Mouse (Mus musculus): Measurements from ENCODE around the gene Aifm1. TPM values are rescaled to one million over a fixed set of nuclear protein-coding genes. Genes with fewer than 3 reads are reported as not detected.
A peak's percentile ranks its signal among the peaks of the same experiment; 100 is the strongest.

Aifm1 gene
- total and polyA plus RNA-seq, 3 experiments = 33.2 to 108 (median 92.8) TPM

DNA sequence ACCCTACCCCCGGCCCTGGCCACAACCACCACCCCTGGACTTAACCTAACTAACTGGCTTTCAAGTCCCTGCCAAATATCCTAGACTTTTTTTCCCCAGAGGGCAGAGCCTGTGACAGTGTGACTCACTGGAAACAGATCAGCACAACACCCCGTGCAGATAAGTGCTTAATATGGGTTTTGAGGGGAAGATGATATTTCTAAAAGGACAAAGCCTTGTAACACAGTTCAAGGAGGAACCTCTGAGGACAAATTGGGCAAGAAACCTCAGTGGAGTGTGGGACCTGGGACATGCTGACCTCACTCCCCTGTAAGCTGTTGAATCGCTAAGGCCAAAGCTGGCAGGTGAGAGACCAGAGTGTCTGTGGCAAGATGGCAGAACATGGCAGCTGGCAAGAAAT is 8.3 kb upstream of the Aifm1 start:
- no peak for TF ChIP-seq EP300 (IDR thresholded peaks at IDR 0.05; ENCODE audit: insufficient read depth, low read depth, low read length)
- no peak for TF ChIP-seq POLR2A (IDR thresholded peaks at IDR 0.05; ENCODE audit: insufficient read depth, low read depth, low read length)
- TF ChIP-seq CTCF (IDR thresholded peaks at IDR 0.05) = no peak
- H3K27ac ChIP-seq = no peak overlapping the region
- H3K4me3 ChIP-seq = no peak overlapping the region
- no peaks in the 10 kb centered on the region for H3K4me1 ChIP-seq (ENCODE audit: control insufficient read depth, insufficient read depth, low read length)
- no peaks in the 10 kb centered on the region for H3K27me3 ChIP-seq (ENCODE audit: control insufficient read depth, insufficient read depth, low read length)
- H3K36me3 ChIP-seq (ENCODE audit: control insufficient read depth, insufficient read depth, low read length) = no peaks in the 10 kb centered on the region
- DNase-seq = no peak
- no peaks in the 10 kb centered on the region for H3K79me2 ChIP-seq (replicated peaks; ENCODE audit: control insufficient read depth, insufficient read depth, low read length)
- H3K9ac ChIP-seq (ENCODE audit: low read depth, low read length) = no peak overlapping the region
- intact Hi-C loops (cut with DNase I) = no loop called here
- 70% methylated on average over 3 of the region's 3 CpGs for WGBS

GRCm38 (mm10) chrX:48519549-48520085 is 6.3 kb upstream of the Aifm1 start:
- Histone ChIP-seq H3K27ac (no peak overlapping the region), H3K4me1 (ENCODE audit: control insufficient read depth, insufficient read depth, low read length) (no peaks in the 10 kb centered on the region), H3K9ac (ENCODE audit: low read depth, low read length) (peak overlapping the region; percentile 34; the same call in 1 of the 2 replicates), H3K36me3 (ENCODE audit: control insufficient read depth, insufficient read depth, low read length) (no peaks in the 10 kb centered on the region), H3K79me2 (replicated peaks; ENCODE audit: control insufficient read depth, insufficient read depth, low read length) (no peaks in the 10 kb centered on the region), H3K4me3 (peak overlapping the region; percentile 29), H3K27me3 (ENCODE audit: control insufficient read depth, insufficient read depth, low read length) (no peaks in the 10 kb centered on the region)
- no peak for TF ChIP-seq POLR2A (IDR thresholded peaks at IDR 0.05; ENCODE audit: insufficient read depth, low read depth, low read length)
- TF ChIP-seq EP300 (IDR thresholded peaks at IDR 0.05; ENCODE audit: insufficient read depth, low read depth, low read length) = no peak
- no peak for TF ChIP-seq CTCF (IDR thresholded peaks at IDR 0.05)
- no peak for DNase-seq
- intact Hi-C loops (cut with DNase I) = no loop called here
- WGBS = 27% methylated on average over 20 of the region's 20 CpGs

DNA sequence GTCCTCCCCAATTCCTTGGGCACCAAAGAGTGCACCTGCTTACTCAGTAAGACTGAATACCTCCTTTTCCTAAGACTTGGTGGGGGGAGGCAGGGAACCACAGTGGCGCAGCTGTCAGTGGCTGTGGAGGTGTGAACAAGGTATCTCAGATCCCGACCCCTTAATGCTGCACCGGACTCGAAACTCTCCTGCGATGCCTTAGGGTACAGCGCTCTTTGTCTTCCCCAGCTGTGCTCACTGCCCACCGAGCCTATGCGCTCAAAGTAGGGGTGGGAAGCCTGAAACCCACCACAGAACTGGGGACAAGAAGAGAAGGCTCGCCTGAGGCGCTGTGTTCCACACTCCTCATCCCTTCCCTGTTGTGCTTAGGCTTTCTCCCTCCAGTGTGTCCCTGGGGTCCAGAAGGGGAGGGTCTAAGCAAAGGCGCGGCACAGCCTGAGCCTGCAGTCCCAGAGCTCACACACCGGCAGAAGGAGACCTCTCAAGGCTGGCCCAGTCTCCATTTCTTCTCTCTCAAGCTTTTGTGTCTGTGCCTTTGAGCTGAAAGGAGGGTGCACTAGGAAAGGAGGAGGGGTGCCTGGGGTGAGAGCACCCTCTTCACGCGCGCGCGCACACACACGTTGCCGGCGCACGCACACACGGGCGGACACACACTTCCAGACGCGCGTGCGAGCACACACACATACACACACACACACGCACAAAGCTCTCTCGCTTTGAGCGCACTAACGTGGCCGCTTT is 5.6 kb upstream of the Aifm1 start, which contains the start of gene Rab33a:
TSS of gene Rab33a (plus strand) at position 478 of the 741 bp plus-strand sequence.
- intact Hi-C loops (cut with DNase I) = no loop called here
- Histone ChIP-seq H3K27ac (no peak within 1 kb of the TSS), H3K36me3 (ENCODE audit: control insufficient read depth, insufficient read depth, low read length) (no peaks in the 10 kb centered on the region), H3K4me3 (peak within 1 kb of the TSS; percentile 29), H3K79me2 (replicated peaks; ENCODE audit: control insufficient read depth, insufficient read depth, low read length) (no peaks in the 10 kb centered on the region), H3K27me3 (ENCODE audit: control insufficient read depth, insufficient read depth, low read length) (no peaks in the 10 kb centered on the region), H3K9ac (ENCODE audit: low read depth, low read length) (peak within 1 kb of the TSS; percentile 34), H3K4me1 (ENCODE audit: control insufficient read depth, insufficient read depth, low read length) (no peaks in the 10 kb centered on the region)
- DNase-seq = peak; percentile 4 to 25
- 17% methylated on average over 33 of the region's 33 CpGs for WGBS
- TF ChIP-seq CTCF (IDR thresholded peaks at IDR 0.05) = no peak

DNA sequence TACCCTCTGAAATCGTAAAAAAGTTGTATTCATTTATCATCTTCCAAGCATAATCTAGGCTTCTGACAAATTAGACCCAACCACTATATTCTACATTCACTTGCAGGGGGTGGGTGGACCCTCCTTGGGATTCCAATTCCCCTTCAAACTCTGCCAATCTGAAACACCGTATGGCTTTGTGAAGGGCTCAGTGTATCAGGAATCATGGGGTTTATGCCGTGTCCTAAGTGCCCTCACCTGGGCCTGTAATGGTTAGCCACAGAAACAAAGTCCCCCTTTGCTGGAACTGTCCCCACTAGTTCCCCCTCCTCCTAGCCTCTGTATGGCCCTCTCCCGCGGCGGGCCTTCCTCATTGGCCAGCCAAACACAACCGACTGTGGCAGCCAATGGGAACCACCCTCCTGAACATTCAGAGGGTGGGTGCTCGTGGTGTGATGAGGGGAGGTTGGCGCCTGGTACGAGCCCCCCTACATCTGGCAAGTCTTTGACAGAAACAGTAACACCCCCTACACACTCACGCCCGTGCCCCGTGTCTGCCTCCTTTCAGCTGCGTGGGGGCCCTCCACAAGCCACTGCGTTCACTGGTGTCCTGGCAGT is 4.9 kb upstream of the Aifm1 start:
- Histone ChIP-seq H3K4me3 (no peak overlapping the region), H3K27ac (no peak overlapping the region), H3K9ac (ENCODE audit: low read depth, low read length) (no peak overlapping the region)

GRCm38 (mm10) chrX:48513824-48514223 is 461 bp upstream of the Aifm1 start:
- no peaks in the 10 kb centered on the region; the same call in 1 of the 2 replicates for H3K4me1 ChIP-seq (ENCODE audit: control insufficient read depth, insufficient read depth, low read length)
- H3K36me3 ChIP-seq (ENCODE audit: control insufficient read depth, insufficient read depth, low read length) = no peaks in the 10 kb centered on the region
- H3K4me3 ChIP-seq = peak overlapping the region; percentile 42
- 0 out of 2 replicates have a peak overlapping the region, but pooled peaks have one; percentile 52 for H3K9ac ChIP-seq (ENCODE audit: low read depth, low read length)
- peak overlapping the region; percentile 70 for H3K27ac ChIP-seq
- 21% methylated on average over 13 of the region's 13 CpGs for WGBS
- H3K79me2 ChIP-seq (replicated peaks; ENCODE audit: control insufficient read depth, insufficient read depth, low read length) = no peaks in the 10 kb centered on the region
- DNase-seq = no peak
- no peaks in the 10 kb centered on the region for H3K27me3 ChIP-seq (ENCODE audit: control insufficient read depth, insufficient read depth, low read length)
- TF ChIP-seq CTCF (IDR thresholded peaks at IDR 0.05) (no peak), POLR2A (IDR thresholded peaks at IDR 0.05; ENCODE audit: insufficient read depth, low read depth, low read length) (no peak)
- intact Hi-C loops (cut with DNase I) = no loop called here

More for the DNA sequence above, 4.9 kb upstream of the Aifm1 start:
- Histone ChIP-seq H3K79me2 (replicated peaks; ENCODE audit: control insufficient read depth, insufficient read depth, low read length) (no peaks in the 10 kb centered on the region), H3K4me1 (ENCODE audit: control insufficient read depth, insufficient read depth, low read length) (no peaks in the 10 kb centered on the region), H3K36me3 (ENCODE audit: control insufficient read depth, insufficient read depth, low read length) (no peaks in the 10 kb centered on the region), H3K27me3 (ENCODE audit: control insufficient read depth, insufficient read depth, low read length) (no peaks in the 10 kb centered on the region)
- DNase-seq = no peak
- 52% methylated on average over 15 of the region's 15 CpGs for WGBS
- intact Hi-C loops (cut with DNase I) = no loop called here
- TF ChIP-seq CTCF (IDR thresholded peaks at IDR 0.05) (no peak), EP300 (IDR thresholded peaks at IDR 0.05; ENCODE audit: insufficient read depth, low read depth, low read length) (no peak), POLR2A (IDR thresholded peaks at IDR 0.05; ENCODE audit: insufficient read depth, low read depth, low read length) (no peak)

DNA sequence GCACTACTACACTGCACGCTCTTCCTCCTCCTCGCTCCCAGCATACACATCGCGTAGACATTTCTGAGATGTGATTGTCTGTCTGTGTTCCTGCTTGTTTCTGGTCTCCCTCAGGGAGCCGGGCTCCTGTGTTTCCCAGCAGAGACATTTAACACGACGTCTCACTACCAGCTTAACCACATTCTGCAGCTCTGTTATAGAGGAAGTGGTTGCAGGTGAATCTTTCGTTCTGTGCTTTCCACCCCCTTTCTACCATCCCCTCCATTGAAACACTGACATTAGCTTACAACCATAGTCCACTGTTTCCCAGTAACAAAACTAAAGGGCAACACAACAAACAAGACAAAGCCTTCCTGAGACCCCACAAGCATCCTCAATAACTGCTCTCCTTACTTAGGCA is 19.6 kb downstream of the Aifm1 start:
- no peak for TF ChIP-seq POLR2A (IDR thresholded peaks at IDR 0.05; ENCODE audit: insufficient read depth, low read depth, low read length)
- TF ChIP-seq CTCF (IDR thresholded peaks at IDR 0.05) = no peak
- no peak for TF ChIP-seq EP300 (IDR thresholded peaks at IDR 0.05; ENCODE audit: insufficient read depth, low read depth, low read length)
- no peak overlapping the region for H3K9ac ChIP-seq (ENCODE audit: low read depth, low read length)
- 86% methylated on average over 8 of the region's 8 CpGs for WGBS
- no peak for DNase-seq
- H3K4me3 ChIP-seq = no peak overlapping the region
- H3K36me3 ChIP-seq (ENCODE audit: control insufficient read depth, insufficient read depth, low read length) = no peaks in the 10 kb centered on the region
- intact Hi-C loops (cut with DNase I) = no loop called here
- H3K4me1 ChIP-seq (ENCODE audit: control insufficient read depth, insufficient read depth, low read length) = no peaks in the 10 kb centered on the region
- H3K79me2 ChIP-seq (replicated peaks; ENCODE audit: control insufficient read depth, insufficient read depth, low read length) = no peaks in the 10 kb centered on the region
- no peak overlapping the region for H3K27ac ChIP-seq
- no peaks in the 10 kb centered on the region for H3K27me3 ChIP-seq (ENCODE audit: control insufficient read depth, insufficient read depth, low read length)
